Mouse (Mus musculus): ENCODE results near the gene Gnat3. TPM values are rescaled to one million over a fixed set of nuclear protein-coding genes. Genes with fewer than 3 reads are reported as not detected.

The Gnat3 gene
- polyA plus RNA-seq, 1 experiment from 2014 or later = not detected

GRCm38 (mm10) chr5:17970391-17970730 lies 8.0 kb downstream of the Gnat3 start:
- Histone ChIP-seq H3K9ac (replicated peaks) (no peak overlapping the region), H3K4me3 (replicated peaks) (no peak overlapping the region), H3K27ac (no peak overlapping the region), H3K4me2 (no peak overlapping the region), H3K4me1 (replicated peaks) (no peaks in the 10 kb centered on the region), H3K27me3 (no peaks in the 10 kb centered on the region), H3K36me3 (no peaks in the 10 kb centered on the region), H3K9me3 (no peaks in the 10 kb centered on the region)
- no peak for ATAC-seq (ENCODE audit: insufficient number of reproducible peaks, insufficient read depth, low FRiP score, low TSS enrichment, low read depth)
- WGBS = 93% methylated on average over 3 of the region's 3 CpGs

GRCm38 (mm10) chr5:17980501-17981121 lies 18.3 kb downstream of the Gnat3 start:
- Histone ChIP-seq H3K4me1 (replicated peaks) (no peaks in the 10 kb centered on the region), H3K4me3 (replicated peaks) (no peak overlapping the region), H3K27me3 (no peaks in the 10 kb centered on the region), H3K27ac (no peak overlapping the region), H3K4me2 (no peak overlapping the region), H3K36me3 (no peaks in the 10 kb centered on the region), H3K9me3 (no peaks in the 10 kb centered on the region), H3K9ac (replicated peaks) (no peak overlapping the region)
- ATAC-seq (ENCODE audit: insufficient number of reproducible peaks, insufficient read depth, low FRiP score, low TSS enrichment, low read depth) = no peak
- WGBS = 45% methylated on average over 5 of the region's 5 CpGs

- Histone ChIP-seq H3K4me3 (replicated peaks) (no peak overlapping the region), H3K27ac (no peak overlapping the region), H3K4me2 (no peak overlapping the region), H3K36me3 (no peaks in the 10 kb centered on the region), H3K27me3 (no peaks in the 10 kb centered on the region), H3K9me3 (no peaks in the 10 kb centered on the region), H3K9ac (replicated peaks) (no peak overlapping the region), H3K4me1 (replicated peaks) (no peaks in the 10 kb centered on the region)
- peak; percentile 47; the same call in 1 of the 2 replicates for ATAC-seq (ENCODE audit: insufficient number of reproducible peaks, insufficient read depth, low FRiP score, low TSS enrichment, low read depth)
- WGBS = 65% methylated on average over 4 of the region's 4 CpGs
Measured at GRCm38 (mm10) chr5:17982770-17983169, 20.4 kb downstream of the Gnat3 start.

GRCm38 (mm10) chr5:17984522-17984921 lies 22.2 kb downstream of the Gnat3 start:
- WGBS = 81% methylated on average over 3 of the region's 3 CpGs

GRCm38 (mm10) chr5:17986611-17987010 lies 24.3 kb downstream of the Gnat3 start:
- no peaks in the 10 kb centered on the region for H3K9me3 ChIP-seq
- H3K9ac ChIP-seq (replicated peaks) = no peak overlapping the region
- no peaks in the 10 kb centered on the region for H3K36me3 ChIP-seq
- WGBS = 75% methylated on average over 3 of the region's 3 CpGs
- no peak overlapping the region for H3K27ac ChIP-seq
- ATAC-seq (ENCODE audit: insufficient number of reproducible peaks, insufficient read depth, low FRiP score, low TSS enrichment, low read depth) = no peak
- H3K4me3 ChIP-seq (replicated peaks) = no peak overlapping the region
- H3K4me2 ChIP-seq = no peak overlapping the region
- H3K4me1 ChIP-seq (replicated peaks) = no peaks in the 10 kb centered on the region
- no peaks in the 10 kb centered on the region for H3K27me3 ChIP-seq

More at GRCm38 (mm10) chr5:17984522-17984921, 22.2 kb downstream of the Gnat3 start:
- Histone ChIP-seq H3K36me3 (no peaks in the 10 kb centered on the region), H3K27me3 (no peaks in the 10 kb centered on the region), H3K4me1 (replicated peaks) (no peaks in the 10 kb centered on the region), H3K9ac (replicated peaks) (no peak overlapping the region), H3K9me3 (no peaks in the 10 kb centered on the region), H3K4me3 (replicated peaks) (no peak overlapping the region), H3K27ac (no peak overlapping the region), H3K4me2 (no peak overlapping the region)
- no peak for ATAC-seq (ENCODE audit: insufficient number of reproducible peaks, insufficient read depth, low FRiP score, low TSS enrichment, low read depth)

- no peak overlapping the region for H3K9ac ChIP-seq (replicated peaks)
- WGBS = 81% methylated on average over 6 of the region's 6 CpGs
- no peak overlapping the region for H3K4me3 ChIP-seq (replicated peaks)
- H3K4me1 ChIP-seq (replicated peaks) = no peaks in the 10 kb centered on the region
- no peaks in the 10 kb centered on the region for H3K36me3 ChIP-seq
- H3K9me3 ChIP-seq = no peaks in the 10 kb centered on the region
- ATAC-seq (ENCODE audit: insufficient number of reproducible peaks, insufficient read depth, low FRiP score, low TSS enrichment, low read depth) = no peak
- H3K27me3 ChIP-seq = no peaks in the 10 kb centered on the region
- H3K4me2 ChIP-seq = no peak overlapping the region
- H3K27ac ChIP-seq = no peak overlapping the region
Measured at GRCm38 (mm10) chr5:17990618-17991017, 28.3 kb downstream of the Gnat3 start.

GRCm38 (mm10) chr5:17999570-17999969 lies 37.2 kb downstream of the Gnat3 start:
- H3K27ac ChIP-seq = no peak overlapping the region
- no peaks in the 10 kb centered on the region for H3K36me3 ChIP-seq
- no peaks in the 10 kb centered on the region for H3K4me1 ChIP-seq (replicated peaks)
- WGBS = 73% methylated on average over 2 of the region's 2 CpGs
- H3K27me3 ChIP-seq = no peaks in the 10 kb centered on the region
- no peak overlapping the region for H3K9ac ChIP-seq (replicated peaks)
- no peak for ATAC-seq (ENCODE audit: insufficient number of reproducible peaks, insufficient read depth, low FRiP score, low TSS enrichment, low read depth)
- H3K9me3 ChIP-seq = no peaks in the 10 kb centered on the region
- no peak overlapping the region for H3K4me2 ChIP-seq
- no peak overlapping the region for H3K4me3 ChIP-seq (replicated peaks)

GRCm38 (mm10) chr5:18000185-18000584 lies 37.8 kb downstream of the Gnat3 start:
- no peak overlapping the region for H3K4me2 ChIP-seq
- no peaks in the 10 kb centered on the region for H3K36me3 ChIP-seq
- H3K27me3 ChIP-seq = no peaks in the 10 kb centered on the region
- no peaks in the 10 kb centered on the region for H3K9me3 ChIP-seq
- no peak for ATAC-seq (ENCODE audit: insufficient number of reproducible peaks, insufficient read depth, low FRiP score, low TSS enrichment, low read depth)
- H3K27ac ChIP-seq = no peak overlapping the region
- H3K4me1 ChIP-seq (replicated peaks) = no peaks in the 10 kb centered on the region
- no peak overlapping the region for H3K9ac ChIP-seq (replicated peaks)
- no peak overlapping the region for H3K4me3 ChIP-seq (replicated peaks)
- WGBS = 76% methylated on average over 6 of the region's 6 CpGs

GRCm38 (mm10) chr5:18001646-18002045 lies 39.3 kb downstream of the Gnat3 start:
- H3K4me3 ChIP-seq (replicated peaks) = no peak overlapping the region
- H3K9ac ChIP-seq (replicated peaks) = no peak overlapping the region
- H3K36me3 ChIP-seq = no peaks in the 10 kb centered on the region
- ATAC-seq (ENCODE audit: insufficient number of reproducible peaks, insufficient read depth, low FRiP score, low TSS enrichment, low read depth) = no peak
- 41% methylated on average over 4 of the region's 4 CpGs for WGBS
- no peaks in the 10 kb centered on the region for H3K27me3 ChIP-seq
- H3K4me2 ChIP-seq = no peak overlapping the region
- no peaks in the 10 kb centered on the region for H3K9me3 ChIP-seq
- H3K27ac ChIP-seq = no peak overlapping the region
- no peaks in the 10 kb centered on the region for H3K4me1 ChIP-seq (replicated peaks)

GRCm38 (mm10) chr5:18003675-18004074 lies 41.3 kb downstream of the Gnat3 start:
- H3K4me3 ChIP-seq (replicated peaks) = no peak overlapping the region
- no peak overlapping the region for H3K9ac ChIP-seq (replicated peaks)
- no peaks in the 10 kb centered on the region for H3K4me1 ChIP-seq (replicated peaks)
- no peak overlapping the region for H3K27ac ChIP-seq
- 85% methylated on average over 6 of the region's 6 CpGs for WGBS
- H3K36me3 ChIP-seq = no peaks in the 10 kb centered on the region
- no peaks in the 10 kb centered on the region for H3K9me3 ChIP-seq
- H3K4me2 ChIP-seq = no peak overlapping the region
- ATAC-seq (ENCODE audit: insufficient number of reproducible peaks, insufficient read depth, low FRiP score, low TSS enrichment, low read depth) = no peak
- no peaks in the 10 kb centered on the region for H3K27me3 ChIP-seq

- H3K4me2 ChIP-seq = no peak overlapping the region
- 67% methylated on average over 3 of the region's 3 CpGs for WGBS
Measured at GRCm38 (mm10) chr5:18004824-18005611, 42.7 kb downstream of the Gnat3 start.

GRCm38 (mm10) chr5:18006157-18006556 lies 43.8 kb downstream of the Gnat3 start:
- no peak overlapping the region for H3K4me2 ChIP-seq
- H3K4me3 ChIP-seq (replicated peaks) = no peak overlapping the region
- H3K27ac ChIP-seq = no peak overlapping the region
- no peaks in the 10 kb centered on the region for H3K27me3 ChIP-seq
- no peaks in the 10 kb centered on the region for H3K9me3 ChIP-seq
- 80% methylated on average over 2 of the region's 2 CpGs for WGBS
- H3K4me1 ChIP-seq (replicated peaks) = no peaks in the 10 kb centered on the region
- no peaks in the 10 kb centered on the region for H3K36me3 ChIP-seq
- ATAC-seq (ENCODE audit: insufficient number of reproducible peaks, insufficient read depth, low FRiP score, low TSS enrichment, low read depth) = no peak
- H3K9ac ChIP-seq (replicated peaks) = no peak overlapping the region

More at GRCm38 (mm10) chr5:18004824-18005611, 42.7 kb downstream of the Gnat3 start:
- Histone ChIP-seq H3K27me3 (no peaks in the 10 kb centered on the region), H3K36me3 (no peaks in the 10 kb centered on the region), H3K9ac (replicated peaks) (no peak overlapping the region), H3K9me3 (no peaks in the 10 kb centered on the region), H3K27ac (no peak overlapping the region), H3K4me3 (replicated peaks) (no peak overlapping the region), H3K4me1 (replicated peaks) (no peaks in the 10 kb centered on the region)
- no peak for ATAC-seq (ENCODE audit: insufficient number of reproducible peaks, insufficient read depth, low FRiP score, low TSS enrichment, low read depth)
